Mouse (Mus musculus): ENCODE measurements around the gene Mettl7a2.

GRCm38 (mm10) chr15:100345484-100345883 lies 7.5 kb upstream of the Mettl7a2 start:
- TF ChIP-seq EP300 (IDR thresholded peaks at IDR 0.05; ENCODE audit: low read depth): no peak
- no peak for TF ChIP-seq CTCF (IDR thresholded peaks at IDR 0.05; ENCODE audit: low read depth)

Measured in liver, embryonic 14.5 days (tissue).